Mouse (Mus musculus): ENCODE measurements at regions not wholly inside any gene's neighbourhood (a gene's known extent, or its start where the extent isn't known, plus 50 kb on each side); places are given as distances from the start of the nearest gene placed in this dataset.

DNA sequence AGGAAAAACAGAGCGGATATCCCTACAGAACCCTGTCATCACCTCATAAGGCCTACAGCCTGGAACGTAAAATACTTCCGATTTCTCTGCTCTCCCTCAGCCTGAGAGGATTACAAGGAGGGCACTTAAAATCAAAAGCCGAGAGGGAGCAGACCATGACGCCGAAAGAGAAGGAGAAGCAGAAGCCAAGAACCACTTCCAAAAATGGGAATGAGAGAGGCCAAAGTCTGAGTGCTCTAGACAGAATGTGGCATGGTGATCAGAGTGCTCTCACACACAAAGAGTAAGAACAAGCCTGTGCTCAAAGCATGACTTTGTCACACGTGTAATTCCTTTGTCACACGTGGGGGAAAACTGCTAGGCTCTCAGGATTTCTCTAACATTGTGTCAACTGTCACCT, 125.9 kb downstream of the Hlx start:
- no peak for DNase-seq (ENCODE audit: low spot score)

DNA sequence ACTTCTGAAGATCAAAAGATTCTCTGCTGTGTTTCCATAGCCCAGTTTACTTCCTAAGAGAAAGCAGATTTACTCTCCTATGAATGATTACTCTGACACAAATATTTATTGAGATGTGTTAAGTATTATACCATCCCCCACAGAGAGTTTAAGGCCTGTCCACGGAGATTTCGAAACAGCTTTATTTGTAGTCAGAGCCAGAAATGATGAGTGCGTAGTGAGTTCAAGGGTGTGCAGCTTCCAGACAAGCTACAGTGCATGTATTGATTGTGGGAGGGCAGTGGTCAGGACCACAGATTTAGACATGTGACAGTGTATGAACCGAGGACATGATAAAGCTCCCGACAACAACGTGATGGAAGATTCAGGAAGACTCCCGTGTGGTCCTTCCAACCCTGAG, 126.8 kb downstream of the Hlx start:
- DNase-seq (ENCODE audit: low spot score): no peak

- DNase-seq (ENCODE audit: low spot score): no peak
Observed at GRCm38 (mm10) chr1:184603136-184603535, 129.3 kb downstream of the Hlx start.

- no peak for DNase-seq (ENCODE audit: low spot score)
Observed at GRCm38 (mm10) chr1:184595449-184595848, 137.0 kb downstream of the Hlx start.

- no peak for DNase-seq (ENCODE audit: low spot score)
Observed at GRCm38 (mm10) chr1:184590634-184591033, 141.8 kb downstream of the Hlx start.

DNA sequence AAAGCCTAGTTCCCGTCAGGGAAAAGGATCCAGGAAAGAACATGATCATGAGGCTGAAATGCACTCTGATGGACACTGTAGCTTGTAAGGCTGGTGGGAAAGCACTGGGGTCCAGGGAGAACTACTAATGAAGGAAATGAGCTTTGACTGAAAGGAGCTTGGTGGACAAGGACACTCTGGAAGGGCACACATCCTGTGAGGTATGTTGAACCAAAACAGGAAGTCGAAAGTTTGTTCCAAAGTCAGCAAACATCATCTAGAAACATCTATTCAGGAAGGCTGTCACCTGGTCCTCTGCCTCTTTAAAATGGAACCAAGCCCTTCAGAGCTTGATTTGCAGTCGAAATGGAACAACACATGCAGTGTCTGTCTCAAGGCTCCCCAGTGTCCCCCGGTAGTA, 143.1 kb downstream of the Hlx start:
- no peak for DNase-seq (ENCODE audit: low spot score)

- no peak for DNase-seq (ENCODE audit: low spot score)
Observed at GRCm38 (mm10) chr1:184584505-184584874, 147.9 kb downstream of the Hlx start.

- DNase-seq (ENCODE audit: low spot score): no peak
Observed at GRCm38 (mm10) chr1:184583751-184584504, 148.5 kb downstream of the Hlx start.

GRCm38 (mm10) chr1:184579475-184579874, 152.9 kb downstream of the Hlx start:
- DNase-seq (ENCODE audit: low spot score): no peak

DNA sequence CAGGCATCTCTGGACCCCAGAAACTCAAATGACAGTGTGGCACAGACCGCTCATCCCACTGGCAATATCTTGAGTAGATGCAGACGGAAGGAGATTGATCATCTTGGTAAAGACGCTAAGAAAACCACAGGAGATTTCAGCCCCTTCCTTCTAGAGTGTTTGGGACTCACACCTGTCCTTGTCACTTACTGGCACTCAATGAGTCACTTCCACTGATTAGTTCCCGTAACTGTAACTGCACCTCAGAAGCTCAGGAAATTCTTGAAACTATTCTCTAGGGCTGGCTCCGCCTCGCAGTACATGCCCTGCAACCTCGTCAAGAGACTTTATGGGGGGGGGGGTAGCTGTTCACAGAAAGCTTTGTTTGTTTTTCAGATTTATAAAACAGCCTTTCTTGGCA, 155.9 kb downstream of the Hlx start:
- DNase-seq (ENCODE audit: low spot score): no peak

DNA sequence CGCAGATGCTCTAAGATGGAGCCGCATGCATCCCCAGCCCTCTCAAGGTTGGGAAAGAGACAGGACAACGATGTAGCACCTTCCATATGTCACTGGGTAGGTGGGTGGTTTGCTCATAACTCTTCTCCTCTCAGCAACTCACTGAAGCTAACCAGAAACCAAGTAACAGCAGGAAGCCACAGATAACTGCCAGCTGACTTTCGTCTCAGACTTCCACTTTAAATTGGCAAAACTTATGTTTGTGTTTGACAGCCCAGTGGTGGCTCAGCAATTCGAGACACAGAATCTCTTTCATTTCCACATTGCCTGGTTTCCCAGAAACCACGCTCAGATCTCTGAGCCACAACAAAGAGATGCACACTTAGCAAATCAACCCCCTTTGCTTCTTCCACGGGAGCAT, 159.1 kb downstream of the Hlx start:
- DNase-seq (ENCODE audit: low spot score): no peak

DNA sequence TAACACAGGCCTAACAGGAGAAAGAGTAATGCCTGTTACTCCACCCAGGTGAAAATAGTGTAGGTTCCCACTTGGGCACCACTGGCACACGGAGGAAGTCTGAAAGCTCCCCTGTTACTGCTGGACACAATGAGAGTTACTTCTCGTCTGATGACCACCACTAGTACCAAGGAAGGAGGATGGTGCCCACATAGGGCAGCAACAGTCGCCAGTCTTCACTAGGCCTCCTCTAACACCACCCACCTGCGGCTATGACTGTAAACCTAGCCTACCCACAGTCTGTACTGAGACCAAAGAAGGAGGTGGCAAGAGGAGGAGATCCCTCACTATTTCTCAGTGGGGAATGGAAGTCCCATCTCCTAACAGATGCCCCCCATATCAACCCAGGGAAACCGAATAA, 161.7 kb downstream of the Hlx start:
- DNase-seq (ENCODE audit: low spot score): no peak

DNA sequence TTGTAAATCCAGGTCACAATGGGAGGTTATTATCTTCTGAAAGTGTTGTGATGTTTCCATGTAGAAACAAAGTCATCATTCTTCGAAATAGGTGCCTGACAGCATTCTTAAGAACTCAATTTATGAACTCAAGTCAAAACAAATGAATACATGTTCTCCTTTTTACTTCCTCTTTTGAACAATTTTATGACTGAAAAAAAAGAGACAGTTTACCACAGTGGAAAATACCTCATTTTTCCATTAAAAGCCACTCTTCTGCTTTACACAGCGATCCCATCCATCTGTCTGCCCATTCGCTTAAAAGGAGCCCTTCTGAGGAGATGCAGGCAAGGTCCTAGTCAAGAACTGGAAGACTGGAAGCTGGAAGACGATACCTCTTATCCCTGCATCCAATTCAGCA, 169.5 kb downstream of the Hlx start:
- DNase-seq (ENCODE audit: low spot score): no peak

- no peak for DNase-seq (ENCODE audit: low spot score)
Observed at GRCm38 (mm10) chr1:184562239-184562638, 170.2 kb downstream of the Hlx start.

DNA sequence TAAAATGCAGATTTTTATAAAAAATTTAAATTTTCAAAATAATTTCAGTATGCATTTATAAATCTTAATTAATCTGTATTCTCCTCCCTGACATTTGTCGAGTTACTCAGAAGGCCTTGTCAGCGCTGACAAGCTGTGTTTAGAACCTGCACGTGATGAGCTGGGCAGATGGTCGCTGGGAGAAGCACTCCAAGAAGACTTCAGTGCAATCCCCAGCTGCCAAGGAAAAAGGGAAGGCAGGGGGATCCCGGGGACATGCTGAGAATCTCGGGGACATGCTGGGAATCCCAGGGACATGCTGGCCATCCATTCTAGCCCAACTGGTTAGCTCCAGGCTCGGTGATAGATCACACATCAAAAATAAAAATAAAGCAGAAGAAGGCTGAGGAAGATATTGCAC, 172.9 kb downstream of the Hlx start:
- DNase-seq (ENCODE audit: low spot score): no peak

- DNase-seq (ENCODE audit: low spot score): no peak
Observed at GRCm38 (mm10) chr1:184553791-184554190, 178.6 kb downstream of the Hlx start.

- no peak for DNase-seq (ENCODE audit: low spot score)
Observed at GRCm38 (mm10) chr1:184550491-184550890, 181.9 kb downstream of the Hlx start.

GRCm38 (mm10) chr1:184547650-184548235, 184.7 kb downstream of the Hlx start:
- no peak for DNase-seq (ENCODE audit: low spot score)

GRCm38 (mm10) chr1:184546140-184546661, 186.2 kb downstream of the Hlx start:
- no peak for DNase-seq (ENCODE audit: low spot score)

DNA sequence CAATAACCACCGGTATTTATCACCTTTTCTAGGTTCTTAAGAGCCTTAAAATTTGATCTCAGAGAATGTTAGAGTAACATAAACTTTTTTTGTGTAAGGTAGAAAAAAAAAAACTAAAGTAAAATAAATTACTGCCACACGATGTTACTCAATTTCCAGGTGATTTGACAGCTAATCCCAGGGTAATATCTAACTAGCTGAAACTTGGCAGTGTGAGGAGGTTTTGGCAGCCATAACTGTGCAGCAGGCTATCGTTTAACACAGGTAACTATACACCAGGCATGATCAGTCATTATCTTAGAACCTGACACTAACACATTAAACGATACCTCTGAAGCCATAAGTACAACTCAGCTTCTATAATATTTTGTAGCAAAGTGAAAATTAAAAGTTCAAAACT, 187.3 kb downstream of the Hlx start:
- DNase-seq (ENCODE audit: low spot score): no peak

- DNase-seq (ENCODE audit: low spot score): no peak
Observed at GRCm38 (mm10) chr1:184542321-184543115, 189.9 kb downstream of the Hlx start.

DNA sequence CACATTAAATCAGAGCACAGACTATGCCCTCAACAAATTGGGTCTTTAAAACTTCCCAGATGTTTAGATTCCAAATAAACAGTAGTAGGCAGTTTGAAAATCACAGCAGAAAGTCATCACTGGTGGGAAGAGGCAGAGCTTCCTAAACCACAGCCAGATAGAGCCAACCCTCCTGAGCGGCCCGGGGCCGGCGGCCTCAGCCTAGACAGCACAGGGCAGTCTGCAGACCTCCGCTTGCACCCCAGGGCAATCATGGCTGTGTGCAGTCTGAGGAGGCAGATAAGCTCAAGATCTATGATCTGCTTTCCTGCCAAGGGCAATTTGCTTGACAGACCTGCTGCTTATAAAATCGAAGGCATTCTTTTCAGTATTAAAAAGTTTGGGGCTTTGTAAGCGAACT, 192.6 kb downstream of the Hlx start:
- peak; percentile 36 for DNase-seq (ENCODE audit: low spot score)

Measured in yolk sac, embryonic 10.5 days (tissue).